Mouse (Mus musculus) neural tube, embryonic 12.5 days (tissue): ENCODE data around the gene Rap1b. TPM values are rescaled to one million over a fixed set of nuclear protein-coding genes. Genes with fewer than 3 reads are reported as not detected.

Experiments used
- ATAC-seq: fragments of 200-750 bp; cut with Nextera tagmentation; 2 replicates; pipeline ENCODE4 v1.8.0; 2017; ENCODE audit warnings: low read depth, mild to moderate bottlenecking, moderate TSS enrichment, moderate library complexity; ENCODE audit not compliant: low FRiP score
- H3K27ac ChIP-seq: fragments of 300-500 bp; sonication (generic); 2 replicates; pipeline ENCODE4 v1.5.1; 2016
- H3K27me3 ChIP-seq: fragments of 300-500 bp; sonication (generic); replicated peaks from 2 replicates; pipeline ENCODE4 v1.6.1; 2016; ENCODE audit warnings: mild to moderate bottlenecking
- H3K36me3 ChIP-seq: fragments of 300-500 bp; sonication (generic); 2 replicates; pipeline ENCODE4 v1.6.1; 2016; ENCODE audit warnings: mild to moderate bottlenecking
- H3K4me1 ChIP-seq: fragments of 300-500 bp; sonication (generic); 2 replicates; pipeline ENCODE4 v1.6.1; 2016
- H3K4me2 ChIP-seq: fragments of 300-500 bp; sonication (generic); replicated peaks from 2 replicates; pipeline ENCODE4 v1.6.1; 2016; ENCODE audit warnings: mild to moderate bottlenecking
- H3K4me3 ChIP-seq: fragments of 300-500 bp; sonication (generic); 2 replicates; pipeline ENCODE4 v1.5.1; 2016
- H3K9ac ChIP-seq: fragments of 300-500 bp; sonication (generic); 2 replicates; pipeline ENCODE4 v1.6.1; 2016; ENCODE audit warnings: mild to moderate bottlenecking
- H3K9me3 ChIP-seq: fragments of 300-500 bp; sonication (generic); 2 replicates; pipeline ENCODE4 v1.6.1; 2016; ENCODE audit warnings: mild to moderate bottlenecking
- whole genome bisulfite sequencing: fragments of 180-500 bp; shearing (Covaris S2); methylation state at CpG from one replicate; pipeline ENCODE4 v1.1.7; 2016; 5-methylcytosine and 5-hydroxymethylcytosine counted together
- polyA plus RNA-seq: library from polyadenylated mRNA; unstranded; fragments of >200 nt; fragmentation: Nextera tagmentation; extraction: Ambion mirVana; gene quantifications from 2 replicates; pipeline ENCODE4 v1.2.1, GENCODE M21; 2016

Gene Rap1b
- polyA plus RNA-seq, 1 experiment from 2014 or later, result 156 TPM

- Histone ChIP-seq H3K4me1 (no peaks in the 10 kb centered on the region), H3K4me3 (no peak overlapping the region), H3K27ac (no peak overlapping the region), H3K4me2 (no peak overlapping the region), H3K9ac (no peak overlapping the region), H3K36me3 (no peaks in the 10 kb centered on the region), H3K9me3 (no peaks in the 10 kb centered on the region), H3K27me3 (no peaks in the 10 kb centered on the region)
- WGBS, result 74% methylated on average over 10 of the region's 10 CpGs
- no peak for ATAC-seq
Measured at GRCm38 (mm10) chr10:117874936-117875335, 29.1 kb upstream of the Rap1b start.

- no peak overlapping the region for H3K4me2 ChIP-seq
- H3K9ac ChIP-seq, result no peak overlapping the region
- H3K4me3 ChIP-seq, result no peak overlapping the region
- 77% methylated on average over 4 of the region's 4 CpGs for WGBS
- no peaks in the 10 kb centered on the region for H3K27me3 ChIP-seq
- ATAC-seq, result no peak
- H3K27ac ChIP-seq, result no peak overlapping the region
- H3K9me3 ChIP-seq, result no peaks in the 10 kb centered on the region
- H3K4me1 ChIP-seq, result no peaks in the 10 kb centered on the region
- no peaks in the 10 kb centered on the region for H3K36me3 ChIP-seq
Measured at GRCm38 (mm10) chr10:117873952-117874351, 28.1 kb upstream of the Rap1b start.

- no peak overlapping the region for H3K4me3 ChIP-seq
- no peak overlapping the region for H3K9ac ChIP-seq
- no peak for ATAC-seq
- no peaks in the 10 kb centered on the region for H3K36me3 ChIP-seq
- H3K4me1 ChIP-seq, result no peaks in the 10 kb centered on the region
- no peaks in the 10 kb centered on the region for H3K9me3 ChIP-seq
- 86% methylated on average over 10 of the region's 10 CpGs for WGBS
- no peaks in the 10 kb centered on the region for H3K27me3 ChIP-seq
- no peak overlapping the region for H3K4me2 ChIP-seq
- no peak overlapping the region for H3K27ac ChIP-seq
Measured at GRCm38 (mm10) chr10:117872468-117872867, 26.6 kb upstream of the Rap1b start.

GRCm38 (mm10) chr10:117867301-117867700 is 21.5 kb upstream of the Rap1b start:
- Histone ChIP-seq H3K9ac (no peak overlapping the region), H3K36me3 (no peaks in the 10 kb centered on the region), H3K4me3 (no peak overlapping the region), H3K27me3 (no peaks in the 10 kb centered on the region), H3K4me1 (no peaks in the 10 kb centered on the region), H3K9me3 (no peaks in the 10 kb centered on the region), H3K27ac (no peak overlapping the region), H3K4me2 (no peak overlapping the region)
- no peak for ATAC-seq
- WGBS, result 90% methylated on average over 3 of the region's 3 CpGs

GRCm38 (mm10) chr10:117866641-117867040 is 20.8 kb upstream of the Rap1b start:
- Histone ChIP-seq H3K9ac (no peak overlapping the region), H3K4me1 (no peaks in the 10 kb centered on the region), H3K9me3 (no peaks in the 10 kb centered on the region), H3K36me3 (no peaks in the 10 kb centered on the region), H3K4me2 (no peak overlapping the region), H3K27ac (no peak overlapping the region), H3K4me3 (no peak overlapping the region), H3K27me3 (no peaks in the 10 kb centered on the region)
- no peak for ATAC-seq
- WGBS, result 74% methylated on average over 8 of the region's 8 CpGs

GRCm38 (mm10) chr10:117864695-117865094 is 18.9 kb upstream of the Rap1b start:
- no peak overlapping the region for H3K9ac ChIP-seq
- H3K4me2 ChIP-seq, result no peak overlapping the region
- no peaks in the 10 kb centered on the region for H3K9me3 ChIP-seq
- no peaks in the 10 kb centered on the region for H3K4me1 ChIP-seq
- ATAC-seq, result no peak
- H3K4me3 ChIP-seq, result no peak overlapping the region
- no peaks in the 10 kb centered on the region for H3K27me3 ChIP-seq
- no peaks in the 10 kb centered on the region for H3K36me3 ChIP-seq
- H3K27ac ChIP-seq, result no peak overlapping the region
- WGBS, result 89% methylated on average over 6 of the region's 6 CpGs

GRCm38 (mm10) chr10:117864251-117864650 is 18.4 kb upstream of the Rap1b start:
- Histone ChIP-seq H3K4me3 (no peak overlapping the region), H3K27me3 (no peaks in the 10 kb centered on the region), H3K27ac (no peak overlapping the region), H3K9ac (no peak overlapping the region), H3K4me1 (no peaks in the 10 kb centered on the region), H3K4me2 (no peak overlapping the region), H3K9me3 (no peaks in the 10 kb centered on the region), H3K36me3 (no peaks in the 10 kb centered on the region)
- 95% methylated on average over 4 of the region's 4 CpGs for WGBS
- no peak for ATAC-seq

- 70% methylated on average over 11 of the region's 11 CpGs for WGBS
- no peaks in the 10 kb centered on the region for H3K27me3 ChIP-seq
- no peaks in the 10 kb centered on the region for H3K4me1 ChIP-seq
- no peak for ATAC-seq
- H3K27ac ChIP-seq, result no peak overlapping the region
- no peak overlapping the region for H3K9ac ChIP-seq
- no peak overlapping the region for H3K4me3 ChIP-seq
- H3K9me3 ChIP-seq, result no peaks in the 10 kb centered on the region
- H3K4me2 ChIP-seq, result no peak overlapping the region
- no peaks in the 10 kb centered on the region for H3K36me3 ChIP-seq
Measured at GRCm38 (mm10) chr10:117862014-117862580, 16.3 kb upstream of the Rap1b start.

- no peak overlapping the region for H3K4me3 ChIP-seq
- H3K4me2 ChIP-seq, result no peak overlapping the region
- WGBS, result 82% methylated on average over 16 of the region's 16 CpGs
- H3K36me3 ChIP-seq, result no peaks in the 10 kb centered on the region
- ATAC-seq, result no peak
- H3K27me3 ChIP-seq, result no peaks in the 10 kb centered on the region
- no peak overlapping the region for H3K9ac ChIP-seq
- no peaks in the 10 kb centered on the region for H3K9me3 ChIP-seq
- no peaks in the 10 kb centered on the region for H3K4me1 ChIP-seq
- H3K27ac ChIP-seq, result no peak overlapping the region
Measured at GRCm38 (mm10) chr10:117860958-117861357, 15.1 kb upstream of the Rap1b start.

GRCm38 (mm10) chr10:117860361-117860760 is 14.5 kb upstream of the Rap1b start:
- H3K4me1 ChIP-seq, result no peaks in the 10 kb centered on the region
- no peak overlapping the region for H3K9ac ChIP-seq
- H3K9me3 ChIP-seq, result no peaks in the 10 kb centered on the region
- no peaks in the 10 kb centered on the region for H3K36me3 ChIP-seq
- WGBS, result 89% methylated on average over 7 of the region's 7 CpGs
- no peak overlapping the region for H3K4me3 ChIP-seq
- no peak overlapping the region for H3K27ac ChIP-seq
- no peak overlapping the region for H3K4me2 ChIP-seq
- no peak for ATAC-seq
- no peaks in the 10 kb centered on the region for H3K27me3 ChIP-seq

GRCm38 (mm10) chr10:117859800-117860199 is 14.0 kb upstream of the Rap1b start:
- no peak for ATAC-seq
- WGBS, result 93% methylated on average over 11 of the region's 11 CpGs

GRCm38 (mm10) chr10:117858241-117858640 is 12.4 kb upstream of the Rap1b start:
- WGBS, result 27% methylated on average over 5 of the region's 5 CpGs
- H3K9me3 ChIP-seq, result no peaks in the 10 kb centered on the region
- H3K4me1 ChIP-seq, result no peaks in the 10 kb centered on the region
- no peaks in the 10 kb centered on the region for H3K36me3 ChIP-seq
- ATAC-seq, result no peak
- no peak overlapping the region for H3K27ac ChIP-seq
- no peak overlapping the region for H3K9ac ChIP-seq
- H3K4me3 ChIP-seq, result no peak overlapping the region
- H3K27me3 ChIP-seq, result no peaks in the 10 kb centered on the region
- no peak overlapping the region for H3K4me2 ChIP-seq

More at GRCm38 (mm10) chr10:117859800-117860199, 14.0 kb upstream of the Rap1b start:
- Histone ChIP-seq H3K4me1 (no peaks in the 10 kb centered on the region), H3K4me2 (no peak overlapping the region), H3K27ac (no peak overlapping the region), H3K36me3 (no peaks in the 10 kb centered on the region), H3K9ac (no peak overlapping the region), H3K27me3 (no peaks in the 10 kb centered on the region), H3K9me3 (no peaks in the 10 kb centered on the region), H3K4me3 (no peak overlapping the region)

GRCm38 (mm10) chr10:117856001-117856720 is 10.3 kb upstream of the Rap1b start:
- H3K4me3 ChIP-seq, result no peak overlapping the region
- H3K4me2 ChIP-seq, result no peak overlapping the region
- H3K4me1 ChIP-seq, result no peaks in the 10 kb centered on the region
- 80% methylated on average over 8 of the region's 8 CpGs for WGBS
- no peak overlapping the region for H3K27ac ChIP-seq
- no peak for ATAC-seq
- no peak overlapping the region for H3K9ac ChIP-seq
- H3K27me3 ChIP-seq, result no peaks in the 10 kb centered on the region
- H3K9me3 ChIP-seq, result no peaks in the 10 kb centered on the region
- no peaks in the 10 kb centered on the region for H3K36me3 ChIP-seq
